Mouse (Mus musculus) spleen, postnatal 10 days (tissue): ENCODE measurements around the gene Lrrc10b.

Experiments used
- DNase-seq, 2 experiments: peaks; one replicate each; pipeline ENCODE4 v3.0.0; 2021 to 2022; ENCODE audit warnings: low spot score in 2 of 2

Gene Lrrc10b

GRCm38 (mm10) chr19:10456752-10457483, at the start of gene Lrrc10b:
Gene Lrrc10b, minus strand, starts transcription at chr19:10457473.
- DNase-seq, result peak; percentile 29 to 65

GRCm38 (mm10) chr19:10502571-10502970, 45.3 kb upstream of the Lrrc10b start:
- DNase-seq, result peak; percentile 38 to 53

- no peak for DNase-seq
Measured at GRCm38 (mm10) chr19:10500581-10500980, 43.3 kb upstream of the Lrrc10b start.

- no peak for DNase-seq
Measured at GRCm38 (mm10) chr19:10497512-10498160, 40.4 kb upstream of the Lrrc10b start.

- no peak for DNase-seq
Measured at GRCm38 (mm10) chr19:10496976-10497375, 39.7 kb upstream of the Lrrc10b start.

GRCm38 (mm10) chr19:10495670-10496069, 38.4 kb upstream of the Lrrc10b start:
- no peak for DNase-seq

- DNase-seq, result peak; percentile 18 to 48
Measured at GRCm38 (mm10) chr19:10486264-10486738, 29.0 kb upstream of the Lrrc10b start.

GRCm38 (mm10) chr19:10482703-10483102, 25.4 kb upstream of the Lrrc10b start, which contains the start of gene Ppp1r32:
Gene Ppp1r32, minus strand, starts transcription at chr19:10482928.
- no peak for DNase-seq

- no peak for DNase-seq
Measured at GRCm38 (mm10) chr19:10479541-10479940, 22.3 kb upstream of the Lrrc10b start.

GRCm38 (mm10) chr19:10473779-10474178, 16.5 kb upstream of the Lrrc10b start:
- no peak for DNase-seq

- no peak for DNase-seq
Measured at GRCm38 (mm10) chr19:10472958-10473357, 15.7 kb upstream of the Lrrc10b start.

- DNase-seq, result peak in 1 of 2 experiments; percentile 43
Measured at GRCm38 (mm10) chr19:10469171-10469658, 11.9 kb upstream of the Lrrc10b start.

GRCm38 (mm10) chr19:10464427-10464826, 7.2 kb upstream of the Lrrc10b start:
- no peak for DNase-seq

GRCm38 (mm10) chr19:10461584-10461983, 4.3 kb upstream of the Lrrc10b start:
- DNase-seq, result no peak

GRCm38 (mm10) chr19:10459907-10460306, 2.6 kb upstream of the Lrrc10b start:
- DNase-seq, result no peak

- DNase-seq, result no peak
Measured at GRCm38 (mm10) chr19:10458096-10458495, 823 bp upstream of the Lrrc10b start.

- peak in 1 of 2 experiments; percentile 56 for DNase-seq
Measured at GRCm38 (mm10) chr19:10457484-10457800, 169 bp upstream of the Lrrc10b start.

- DNase-seq, result no peak
Measured at GRCm38 (mm10) chr19:10455437-10455806, 1.9 kb downstream of the Lrrc10b start.

- no peak for DNase-seq
Measured at GRCm38 (mm10) chr19:10454718-10455436, 2.4 kb downstream of the Lrrc10b start.

- DNase-seq, result peak; percentile 42 to 77
Measured at GRCm38 (mm10) chr19:10449708-10450107, 7.6 kb downstream of the Lrrc10b start.

GRCm38 (mm10) chr19:10449190-10449589, 8.1 kb downstream of the Lrrc10b start:
- DNase-seq, result no peak

- no peak for DNase-seq
Measured at GRCm38 (mm10) chr19:10448275-10448674, 9.0 kb downstream of the Lrrc10b start.
